Mouse (Mus musculus) liver, embryonic 14 days (tissue): ENCODE data around the gene H2al1c. TPM values are rescaled to one million over a fixed set of nuclear protein-coding genes. Genes with fewer than 3 reads are reported as not detected.

ENCODE experiments used
- polyA plus RNA-seq: library from polyadenylated mRNA; depleted of rRNA; stranded (reverse); fragments of >200 nt; gene quantifications from 2 replicates; pipeline ENCODE4 v1.2.3, GENCODE M21; 2012; rRNA removed

The H2al1c gene
- not detected in 2 replicates for polyA plus RNA-seq

GRCm38 (mm10) chrX:11305355-11305754 is at the start of gene H2al1c:
H2al1c (plus strand) TSS chrX:11305655.

GRCm38 (mm10) chrX:11298957-11299356 is 6.5 kb upstream of the H2al1c start, which contains the start of gene H2al1a:
H2al1a (plus strand) TSS chrX:11299257.

GRCm38 (mm10) chrX:11302132-11302531 is 3.3 kb upstream of the H2al1c start, which contains the start of gene H2al1b:
H2al1b (plus strand) TSS chrX:11302432.

GRCm38 (mm10) chrX:11308524-11308923 is 3.1 kb downstream of the H2al1c start, which contains the start of gene H2al1d:
H2al1d (plus strand) TSS chrX:11308824.

GRCm38 (mm10) chrX:11311634-11312033 is 6.2 kb downstream of the H2al1c start, which contains the start of gene H2al1e:
H2al1e (plus strand) TSS chrX:11311934.

GRCm38 (mm10) chrX:11314858-11315257 is 9.4 kb downstream of the H2al1c start, which contains the start of gene H2al1f:
H2al1f (plus strand) TSS chrX:11315158.

GRCm38 (mm10) chrX:11317956-11318355 is 12.5 kb downstream of the H2al1c start, which contains the start of gene H2al1g:
H2al1g (plus strand) TSS chrX:11318256.

GRCm38 (mm10) chrX:11321192-11321591 is 15.7 kb downstream of the H2al1c start, which contains the start of gene H2al1h:
H2al1h (plus strand) TSS chrX:11321492.

GRCm38 (mm10) chrX:11324359-11324758 is 18.9 kb downstream of the H2al1c start, which contains the start of gene H2al1i:
H2al1i (plus strand) TSS chrX:11324659.

GRCm38 (mm10) chrX:11327522-11327921 is 22.1 kb downstream of the H2al1c start, which contains the start of gene H2al1j:
H2al1j (plus strand) TSS chrX:11327822.

Other genes starting within 250 kb of the H2al1c start
- not detected in 2 replicates for gene H2al1a, start 6.4 kb upstream of the H2al1c start, polyA plus RNA-seq
- not detected in 2 replicates for gene H2al1b, start 3.2 kb upstream of the H2al1c start, polyA plus RNA-seq
- gene H2al1d, start 3.2 kb downstream of the H2al1c start, polyA plus RNA-seq, result not detected in 2 replicates
- not detected in 2 replicates for gene H2al1e, start 6.3 kb downstream of the H2al1c start, polyA plus RNA-seq
- not detected in 2 replicates for gene H2al1f, start 9.5 kb downstream of the H2al1c start, polyA plus RNA-seq
- gene H2al1g, start 12.6 kb downstream of the H2al1c start, polyA plus RNA-seq, result not detected in 2 replicates
- not detected in 2 replicates for gene H2al1h, start 15.8 kb downstream of the H2al1c start, polyA plus RNA-seq
- not detected in 2 replicates for gene H2al1i, start 19.0 kb downstream of the H2al1c start, polyA plus RNA-seq
- gene H2al1j, start 22.2 kb downstream of the H2al1c start, polyA plus RNA-seq, result not detected in 2 replicates